Mouse (Mus musculus): ENCODE data around the gene Bcat1. TPM values are rescaled to one million over a fixed set of nuclear protein-coding genes. Genes with fewer than 3 reads are reported as not detected.

Bcat1 gene
- polyA plus RNA-seq, 1 experiment: 84.2 TPM

GRCm38 (mm10) chr6:145106163-145106842 is 30.3 kb upstream of the Bcat1 start:
- Histone ChIP-seq H3K4me3 (no peak overlapping the region), H3K27me3 (ENCODE audit: control insufficient read depth, insufficient read depth, insufficient read length) (no peaks in the 10 kb centered on the region), H3K79me2 (ENCODE audit: control insufficient read depth, insufficient read depth) (no peaks in the 10 kb centered on the region), H3K36me3 (ENCODE audit: control insufficient read depth, insufficient read depth) (no peaks in the 10 kb centered on the region), H3K4me2 (ENCODE audit: low read depth) (no peak overlapping the region), H3ac (ENCODE audit: control insufficient read depth, insufficient read length) (no peak overlapping the region)
- TF ChIP-seq MAX (IDR thresholded peaks at IDR 0.05; ENCODE audit: low read depth) (no peak), CEBPB (IDR thresholded peaks at IDR 0.05; ENCODE audit: insufficient read depth, poor library complexity, severe bottlenecking) (no peak), TCF3 (IDR thresholded peaks at IDR 0.05; ENCODE audit: insufficient read length, low read depth) (no peak), MYOG (IDR thresholded peaks at IDR 0.05; ENCODE audit: control insufficient read depth in 1 of 3, insufficient read depth in 1 of 3, insufficient read length in 2 of 3, low read depth in 2 of 3) (no peak), REST (IDR thresholded peaks at IDR 0.05; ENCODE audit: insufficient read depth, insufficient read length) (no peak), MYOD1 (IDR thresholded peaks at IDR 0.05; ENCODE audit: control insufficient read depth in 1 of 3, insufficient read length in 2 of 3, low read depth in 2 of 3) (no peak)

DNA sequence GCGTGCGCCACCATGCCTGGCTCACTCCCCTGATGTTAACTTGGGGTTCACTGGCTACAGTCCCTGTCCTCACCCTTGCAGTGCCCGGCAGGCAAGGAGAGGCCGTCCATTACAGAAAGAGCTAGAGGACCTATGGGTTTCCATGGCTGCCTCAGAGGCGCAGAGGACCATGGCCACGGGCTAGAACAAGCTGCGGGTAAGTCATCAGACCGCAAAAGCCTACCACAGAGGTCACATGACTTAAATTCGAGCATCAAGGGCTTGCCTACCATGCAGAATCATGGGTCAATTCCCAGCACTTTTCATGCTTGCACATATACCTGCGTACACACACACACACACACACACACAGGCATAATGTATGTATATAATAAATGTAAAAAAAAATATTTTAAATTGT is 29.5 kb upstream of the Bcat1 start:
- Histone ChIP-seq H3K36me3 (ENCODE audit: control insufficient read depth, insufficient read depth) (no peaks in the 10 kb centered on the region), H3ac (ENCODE audit: control insufficient read depth, insufficient read length) (no peak overlapping the region), H3K4me3 (no peak overlapping the region), H3K27me3 (ENCODE audit: control insufficient read depth, insufficient read depth, insufficient read length) (no peaks in the 10 kb centered on the region), H3K79me2 (ENCODE audit: control insufficient read depth, insufficient read depth) (no peaks in the 10 kb centered on the region), H3K4me2 (ENCODE audit: low read depth) (no peak overlapping the region)
- TF ChIP-seq REST (IDR thresholded peaks at IDR 0.05; ENCODE audit: insufficient read depth, insufficient read length): no peak
- no peak for TF ChIP-seq TCF12 (IDR thresholded peaks at IDR 0.05; ENCODE audit: insufficient read depth, poor library complexity, severe bottlenecking)
- TF ChIP-seq MYOG (IDR thresholded peaks at IDR 0.05; ENCODE audit: control insufficient read depth in 1 of 3, insufficient read depth in 1 of 3, insufficient read length in 2 of 3, low read depth in 2 of 3): no peak
- TF ChIP-seq MYOD1 (IDR thresholded peaks at IDR 0.05; ENCODE audit: control insufficient read depth in 1 of 3, insufficient read length in 2 of 3, low read depth in 2 of 3): no peak
- TF ChIP-seq E2F4 (IDR thresholded peaks at IDR 0.05; ENCODE audit: insufficient read depth): no peak
- no peak for TF ChIP-seq POLR2AphosphoS2 (IDR thresholded peaks at IDR 0.05; ENCODE audit: insufficient read length, low read depth)
- no peak for TF ChIP-seq MAX (IDR thresholded peaks at IDR 0.05; ENCODE audit: low read depth)
- TF ChIP-seq SRF (IDR thresholded peaks at IDR 0.05; ENCODE audit: control insufficient read depth, insufficient read length, low read depth): no peak
- no peak for TF ChIP-seq TCF3 (IDR thresholded peaks at IDR 0.05; ENCODE audit: insufficient read length, low read depth)
- no peak for TF ChIP-seq USF1 (IDR thresholded peaks at IDR 0.05; ENCODE audit: low read depth)
- no peak for TF ChIP-seq POLR2A (IDR thresholded peaks at IDR 0.05; ENCODE audit: insufficient read length, low read depth)

- Histone ChIP-seq H3K36me3 (ENCODE audit: control insufficient read depth, insufficient read depth) (no peaks in the 10 kb centered on the region), H3K4me2 (ENCODE audit: low read depth) (no peak overlapping the region), H3K79me2 (ENCODE audit: control insufficient read depth, insufficient read depth) (no peaks in the 10 kb centered on the region), H3ac (ENCODE audit: control insufficient read depth, insufficient read length) (no peak overlapping the region), H3K27me3 (ENCODE audit: control insufficient read depth, insufficient read depth, insufficient read length) (no peaks in the 10 kb centered on the region), H3K4me3 (no peak overlapping the region)
- TF ChIP-seq TCF12 (IDR thresholded peaks at IDR 0.05; ENCODE audit: insufficient read depth, poor library complexity, severe bottlenecking) (no peak), MYOG (IDR thresholded peaks at IDR 0.05; ENCODE audit: control insufficient read depth in 1 of 3, insufficient read depth in 1 of 3, insufficient read length in 2 of 3, low read depth in 2 of 3) (no peak), MYOD1 (IDR thresholded peaks at IDR 0.05; ENCODE audit: control insufficient read depth in 1 of 3, insufficient read length in 2 of 3, low read depth in 2 of 3) (no peak), REST (IDR thresholded peaks at IDR 0.05; ENCODE audit: insufficient read depth, insufficient read length) (no peak), POLR2A (IDR thresholded peaks at IDR 0.05; ENCODE audit: insufficient read length, low read depth) (no peak), SRF (IDR thresholded peaks at IDR 0.05; ENCODE audit: control insufficient read depth, insufficient read length, low read depth) (no peak), MAX (IDR thresholded peaks at IDR 0.05; ENCODE audit: low read depth) (no peak), POLR2AphosphoS2 (IDR thresholded peaks at IDR 0.05; ENCODE audit: insufficient read length, low read depth) (no peak)
These were observed 28.4 kb upstream of the Bcat1 start for GRCm38 (mm10) chr6:145104241-145104939.

DNA sequence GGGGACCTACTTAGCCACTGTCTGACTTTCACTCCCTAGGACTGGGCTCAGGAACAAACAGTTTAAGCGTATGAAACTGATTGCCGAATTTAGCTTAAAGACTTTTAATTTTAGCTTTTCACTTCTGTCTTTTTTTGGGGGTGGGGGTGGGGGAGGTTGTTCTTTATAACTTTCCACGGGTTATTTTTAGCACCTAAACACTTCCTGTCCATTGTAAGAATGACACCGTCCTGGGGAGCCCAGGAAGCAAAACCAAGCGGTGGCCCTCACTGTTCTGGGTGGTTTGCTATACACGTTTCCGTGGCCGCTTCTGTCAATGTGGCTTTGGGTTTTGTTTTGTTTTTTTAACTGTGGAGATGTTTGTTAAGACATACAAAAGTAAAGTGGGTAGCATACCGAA is 24.9 kb upstream of the Bcat1 start:
- Histone ChIP-seq H3K4me2 (ENCODE audit: low read depth) (no peak overlapping the region), H3K4me3 (no peak overlapping the region), H3ac (ENCODE audit: control insufficient read depth, insufficient read length) (no peak overlapping the region), H3K79me2 (ENCODE audit: control insufficient read depth, insufficient read depth) (no peaks in the 10 kb centered on the region), H3K36me3 (ENCODE audit: control insufficient read depth, insufficient read depth) (no peaks in the 10 kb centered on the region), H3K27me3 (ENCODE audit: control insufficient read depth, insufficient read depth, insufficient read length) (no peaks in the 10 kb centered on the region)
- TF ChIP-seq USF1 (IDR thresholded peaks at IDR 0.05; ENCODE audit: low read depth) (no peak), MAX (IDR thresholded peaks at IDR 0.05; ENCODE audit: low read depth) (no peak), POLR2A (IDR thresholded peaks at IDR 0.05; ENCODE audit: insufficient read length, low read depth) (no peak), TCF3 (IDR thresholded peaks at IDR 0.05; ENCODE audit: insufficient read length, low read depth) (no peak), E2F4 (IDR thresholded peaks at IDR 0.05; ENCODE audit: insufficient read depth) (no peak), CEBPB (IDR thresholded peaks at IDR 0.05; ENCODE audit: insufficient read depth, poor library complexity, severe bottlenecking) (no peak), TCF12 (IDR thresholded peaks at IDR 0.05; ENCODE audit: insufficient read depth, poor library complexity, severe bottlenecking) (no peak), POLR2AphosphoS2 (IDR thresholded peaks at IDR 0.05; ENCODE audit: insufficient read length, low read depth) (no peak), SRF (IDR thresholded peaks at IDR 0.05; ENCODE audit: control insufficient read depth, insufficient read length, low read depth) (no peak), MYOD1 (IDR thresholded peaks at IDR 0.05; ENCODE audit: control insufficient read depth in 1 of 3, insufficient read length in 2 of 3, low read depth in 2 of 3) (no peak)

All from myocyte (in vitro differentiated cells).